Mouse (Mus musculus): ENCODE data around the gene Rnh1.

DNA sequence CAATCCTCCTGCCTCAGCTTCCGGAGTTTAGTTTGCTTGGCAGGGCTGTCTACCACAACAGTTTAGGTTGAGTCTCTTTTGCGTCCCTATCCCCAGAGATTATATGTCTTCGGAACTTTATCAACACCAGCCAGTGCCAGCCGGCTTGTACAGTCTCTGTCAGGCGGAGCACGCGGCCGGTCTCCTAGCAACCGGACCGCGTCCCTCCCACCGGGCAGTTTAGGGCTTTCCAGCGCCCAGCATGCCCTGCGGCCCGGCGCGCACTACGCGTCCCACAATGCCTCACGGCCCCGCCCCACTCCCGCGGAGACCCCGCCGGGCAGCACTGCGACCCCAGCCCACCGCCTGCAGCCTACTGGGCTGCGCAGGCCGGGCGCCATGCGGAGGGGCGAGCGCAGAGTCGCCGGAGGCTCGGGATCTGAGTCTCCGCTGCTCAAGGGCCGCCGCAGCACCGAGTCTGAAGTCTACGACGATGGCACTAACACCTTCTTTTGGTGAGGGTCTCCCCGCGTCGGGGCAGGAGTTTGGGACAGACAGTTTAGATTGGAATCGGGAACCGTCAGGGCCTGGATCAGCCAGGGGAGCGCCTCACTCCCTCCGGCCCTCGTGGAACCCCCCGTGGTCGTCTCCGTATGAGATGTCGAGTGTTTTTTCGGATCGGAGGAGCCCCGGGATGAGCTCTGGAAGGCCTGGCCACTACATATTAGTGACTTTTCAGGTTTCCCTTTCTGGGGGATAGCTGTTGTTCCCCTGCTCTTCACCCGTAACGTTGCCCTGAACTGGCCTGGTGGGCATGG is 41.4 kb downstream of the Rnh1 start:
- no peak for TF ChIP-seq CTCF (IDR thresholded peaks at IDR 0.05; ENCODE audit: low read depth, low read length)
- TF ChIP-seq POLR2A (IDR thresholded peaks at IDR 0.05; ENCODE audit: extremely low read depth, insufficient read depth, low read length): no peak

Measured in liver, adult 2 months (tissue).